Mouse (Mus musculus) ES-E14 (cell line): ENCODE data around the gene Btrc.

ENCODE experiments used
- CHD2 ChIP-seq: IDR thresholded peaks from 2 replicates; pipeline ENCODE4 v1.6.1; 2014; ENCODE audit warnings: mild to moderate bottlenecking, low read depth, low read length, inconsistent platforms
- MAFK ChIP-seq: IDR thresholded peaks from 2 replicates; pipeline ENCODE4 v1.6.1; 2014; ENCODE audit warnings: mild to moderate bottlenecking, low read depth, low read length, inconsistent platforms; ENCODE audit not compliant: insufficient read depth
- ZC3H11A ChIP-seq: IDR thresholded peaks from 2 replicates; pipeline ENCODE4 v1.6.1; 2012; ENCODE audit warnings: low read depth, mild to moderate bottlenecking, inconsistent platforms, low read length, borderline replicate concordance

- no peak for TF ChIP-seq CHD2
- TF ChIP-seq ZC3H11A: no peak
- TF ChIP-seq MAFK: no peak
Observed at GRCm38 (mm10) chr19:45577141-45577750, 213.7 kb downstream of the Btrc start.
